Mouse (Mus musculus) 3T3-L1 (cell line): ENCODE results near the gene Dgkg.
A peak's percentile ranks its signal among the peaks of the same experiment; 100 is the strongest.

ENCODE experiments used
- DNase-seq: peaks from one replicate; pipeline ENCODE4 v3.0.0-alpha.2; 2015; ENCODE audit warnings: low read depth, low spot score

Gene Dgkg

GRCm38 (mm10) chr16:22438441-22439373 is 218.3 kb downstream of the Dgkg start:
- peak; percentile 89 for DNase-seq

- no peak for DNase-seq
Measured at GRCm38 (mm10) chr16:22436106-22436505, 220.9 kb downstream of the Dgkg start.

GRCm38 (mm10) chr16:22434530-22434929 is 222.5 kb downstream of the Dgkg start:
- peak; percentile 89 for DNase-seq

- DNase-seq = no peak
Measured at GRCm38 (mm10) chr16:22433944-22434343, 223.1 kb downstream of the Dgkg start.

GRCm38 (mm10) chr16:22431773-22432172 is 225.2 kb downstream of the Dgkg start:
- no peak for DNase-seq

GRCm38 (mm10) chr16:22431335-22431734 is 225.7 kb downstream of the Dgkg start:
- no peak for DNase-seq

- DNase-seq = no peak
Measured at GRCm38 (mm10) chr16:22430211-22430951, 226.6 kb downstream of the Dgkg start.

- DNase-seq = no peak
Measured at GRCm38 (mm10) chr16:22429377-22429776, 227.6 kb downstream of the Dgkg start.

- DNase-seq = peak; percentile 88
Measured at GRCm38 (mm10) chr16:22428853-22429341, 228.1 kb downstream of the Dgkg start.

- peak; percentile 18 for DNase-seq
Measured at GRCm38 (mm10) chr16:22426866-22427265, 230.2 kb downstream of the Dgkg start.

- DNase-seq = no peak
Measured at GRCm38 (mm10) chr16:22422256-22422655, 234.8 kb downstream of the Dgkg start.
